Mouse (Mus musculus) retina, postnatal 7 days (tissue): Measurements from ENCODE around the gene Mst1r.

Source experiments
- DNase-seq: peaks from one replicate; pipeline ENCODE4 v3.0.0-alpha.2; 2012; ENCODE audit warnings: low read depth, low spot score

Mst1r gene

GRCm38 (mm10) chr9:107906252-107906966 lies at the start of gene Mst1r:
TSS of gene Mst1r (plus strand) at chr9:107906873.
- DNase-seq, result no peak

- no peak for DNase-seq
Observed at GRCm38 (mm10) chr9:107858343-107858742, 48.3 kb upstream of the Mst1r start.

- DNase-seq, result no peak
Observed at GRCm38 (mm10) chr9:107864493-107864892, 42.2 kb upstream of the Mst1r start.

- no peak for DNase-seq
Observed at GRCm38 (mm10) chr9:107866081-107866480, 40.6 kb upstream of the Mst1r start.

- peak; percentile 89 for DNase-seq
Observed at GRCm38 (mm10) chr9:107872350-107873098, 34.1 kb upstream of the Mst1r start.

- no peak for DNase-seq
Observed at GRCm38 (mm10) chr9:107873137-107873536, 33.5 kb upstream of the Mst1r start, which contains the start of gene Rbm6. TSS of gene Rbm6 (minus strand) at chr9:107873237.

- no peak for DNase-seq
Observed at GRCm38 (mm10) chr9:107880411-107880810, 26.3 kb upstream of the Mst1r start.

- DNase-seq, result peak; percentile 64
Observed at GRCm38 (mm10) chr9:107887804-107888266, 18.8 kb upstream of the Mst1r start, which contains the start of gene Mon1a. TSS of gene Mon1a (plus strand) at chr9:107888151.

- no peak for DNase-seq
Observed at GRCm38 (mm10) chr9:107888267-107888850, 18.3 kb upstream of the Mst1r start.

GRCm38 (mm10) chr9:107890260-107890659 lies 16.4 kb upstream of the Mst1r start:
- DNase-seq, result no peak

- DNase-seq, result no peak
Observed at GRCm38 (mm10) chr9:107891023-107891422, 15.7 kb upstream of the Mst1r start.

- no peak for DNase-seq
Observed at GRCm38 (mm10) chr9:107898563-107898962, 8.1 kb upstream of the Mst1r start.

- DNase-seq, result no peak
Observed at GRCm38 (mm10) chr9:107899855-107900254, 6.8 kb upstream of the Mst1r start.

GRCm38 (mm10) chr9:107900840-107901626 lies 5.6 kb upstream of the Mst1r start:
- peak; percentile 62 for DNase-seq

GRCm38 (mm10) chr9:107901627-107901914 lies 5.1 kb upstream of the Mst1r start:
- no peak for DNase-seq

GRCm38 (mm10) chr9:107904726-107905125 lies 1.9 kb upstream of the Mst1r start:
- DNase-seq, result peak; percentile 79

GRCm38 (mm10) chr9:107906967-107907800 lies 511 bp downstream of the Mst1r start:
- DNase-seq, result no peak

GRCm38 (mm10) chr9:107907801-107908120 lies 1.1 kb downstream of the Mst1r start:
- no peak for DNase-seq

GRCm38 (mm10) chr9:107908410-107909158 lies 1.9 kb downstream of the Mst1r start:
- DNase-seq, result no peak
